Mouse (Mus musculus) bone marrow macrophage, adult 2 months (primary cell): ENCODE data around the gene Kras.

ENCODE experiments used
- CTCF ChIP-seq: IDR thresholded peaks from 2 replicates; pipeline ENCODE4 v1.5.1; 2012; ENCODE audit warnings: low read depth, mild to moderate bottlenecking, low read length, moderate library complexity
- POLR2A ChIP-seq: IDR thresholded peaks from 2 replicates; pipeline ENCODE4 v1.6.1; 2012; ENCODE audit warnings: mild to moderate bottlenecking, low read depth, low read length, borderline replicate concordance

GRCm38 (mm10) chr6:145171892-145172606 lies 78.0 kb downstream of the Kras start:
- TF ChIP-seq CTCF (no peak), POLR2A (no peak)
